Mouse (Mus musculus) stomach, embryonic 16.5 days (tissue): ENCODE data around the gene Rassf3. TPM values are rescaled to one million over a fixed set of nuclear protein-coding genes. Genes with fewer than 3 reads are reported as not detected.

ENCODE experiments used
- ATAC-seq: fragments of 200-750 bp; cut with Nextera tagmentation; 2 replicates; pipeline ENCODE4 v1.8.0; 2017; ENCODE audit warnings: moderate number of reproducible peaks, moderate TSS enrichment; ENCODE audit not compliant: insufficient read depth, low FRiP score
- H3K27ac ChIP-seq: fragments of 300-500 bp; sonication (generic); 2 replicates; pipeline ENCODE4 v1.5.1; 2014; ENCODE audit warnings: low read length
- H3K27me3 ChIP-seq: fragments of 300-500 bp; sonication (generic); 2 replicates; pipeline ENCODE4 v1.6.1; 2014; ENCODE audit warnings: low read length, control low read depth, mixed read lengths; ENCODE audit not compliant: control insufficient read depth, insufficient read depth
- H3K36me3 ChIP-seq: fragments of 300-500 bp; sonication (generic); 2 replicates; pipeline ENCODE4 v1.6.1; 2014; ENCODE audit warnings: low read length; ENCODE audit not compliant: control insufficient read depth, insufficient read depth
- H3K4me1 ChIP-seq: fragments of 300-500 bp; sonication (generic); 2 replicates; pipeline ENCODE4 v1.6.1; 2014; ENCODE audit warnings: low read length, control low read depth, mixed read lengths; ENCODE audit not compliant: control insufficient read depth, insufficient read depth
- H3K4me2 ChIP-seq: fragments of 300-500 bp; sonication (generic); 2 replicates; pipeline ENCODE4 v1.6.1; 2014; ENCODE audit warnings: low read depth, low read length, mixed read lengths
- H3K4me3 ChIP-seq: fragments of 300-500 bp; sonication (generic); replicated peaks from 2 replicates; pipeline ENCODE4 v1.5.1; 2014; ENCODE audit warnings: mild to moderate bottlenecking, low read length
- H3K9ac ChIP-seq: fragments of 300-500 bp; sonication (generic); 2 replicates; pipeline ENCODE4 v1.6.1; 2014; ENCODE audit warnings: low read length
- H3K9me3 ChIP-seq: fragments of 300-500 bp; sonication (generic); replicated peaks from 2 replicates; pipeline ENCODE4 v1.6.1; 2016; ENCODE audit warnings: low read length, control low read depth; ENCODE audit not compliant: control insufficient read depth
- WGBS: fragments of 180-500 bp; shearing (Covaris S2); extraction: QIAGEN DNeasy Blood & Tissue Kit; methylation state at CpG from one replicate; pipeline ENCODE4 v1.1.7; 2014; 5-methylcytosine and 5-hydroxymethylcytosine counted together
- polyA plus RNA-seq: library from polyadenylated mRNA; unstranded; fragments of >200 nt; fragmentation: Nextera tagmentation; extraction: Ambion mirVana; gene quantifications from 2 replicates; pipeline ENCODE4 v1.2.1, GENCODE M21; 2015

Rassf3 gene
- polyA plus RNA-seq, 1 experiment from 2014 or later: 22.0 TPM

DNA sequence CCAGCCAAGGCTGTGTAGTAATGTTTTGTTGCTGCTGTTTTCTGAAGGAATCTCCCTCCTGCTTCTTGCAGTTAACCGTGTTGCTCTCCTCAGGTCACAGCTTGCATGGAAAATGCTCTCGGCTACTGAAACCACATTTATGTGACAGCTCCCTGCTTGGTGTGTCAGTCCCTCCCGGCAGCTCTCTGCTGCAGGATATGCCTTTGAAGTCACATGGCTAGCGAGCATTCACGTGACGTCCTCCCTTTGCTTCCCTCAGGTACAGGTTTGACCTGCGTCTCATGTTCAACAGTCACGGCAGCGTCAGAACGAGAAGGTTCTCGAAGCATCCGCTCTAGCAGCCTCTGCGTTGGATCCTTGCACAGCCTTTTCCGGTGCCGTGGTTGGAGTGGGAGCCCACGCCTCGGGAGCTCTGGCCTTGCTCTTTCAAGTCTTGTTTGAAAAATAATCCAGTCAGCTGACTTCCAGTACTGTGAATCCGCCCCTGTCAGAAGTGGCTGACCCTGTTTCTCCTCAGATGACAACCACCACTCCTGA lies 81.3 kb downstream of the Rassf3 start:
- H3K36me3 ChIP-seq: peaks cover 10% of the 10 kb centered on the region
- no peaks in the 10 kb centered on the region for H3K9me3 ChIP-seq
- H3K4me2 ChIP-seq: no peak overlapping the region
- no peak for ATAC-seq
- H3K4me1 ChIP-seq: peaks cover 13% of the 10 kb centered on the region
- H3K27me3 ChIP-seq: no peaks in the 10 kb centered on the region
- no peak overlapping the region for H3K4me3 ChIP-seq
- WGBS: 77% methylated on average over 18 of the region's 18 CpGs
- H3K27ac ChIP-seq: no peak overlapping the region
- no peak overlapping the region for H3K9ac ChIP-seq

DNA sequence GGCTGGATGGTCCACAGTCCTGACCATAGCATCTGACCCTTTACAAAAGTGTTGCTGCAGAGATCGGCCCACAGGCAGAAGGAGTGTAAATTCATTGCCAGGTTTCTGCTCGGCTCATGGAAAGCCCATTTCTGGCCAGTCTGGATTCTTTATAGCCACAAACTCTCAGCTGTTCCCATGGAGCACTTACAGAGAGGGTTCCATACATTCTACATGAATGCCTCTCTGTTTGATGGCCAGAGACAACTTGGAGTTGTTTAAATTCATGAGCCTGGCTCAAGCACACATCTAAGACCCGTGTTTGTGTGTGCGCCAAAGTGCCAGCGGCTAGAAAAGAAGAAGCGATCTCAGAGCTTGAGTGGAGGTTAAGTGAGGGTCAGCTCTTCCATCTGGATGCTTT lies 81.9 kb downstream of the Rassf3 start:
- no peak overlapping the region for H3K9ac ChIP-seq
- no peak overlapping the region for H3K27ac ChIP-seq
- WGBS: 56% methylated on average over 6 of the region's 6 CpGs
- H3K9me3 ChIP-seq: no peaks in the 10 kb centered on the region
- H3K36me3 ChIP-seq: peaks cover 10% of the 10 kb centered on the region
- H3K4me3 ChIP-seq: no peak overlapping the region
- peaks cover 13% of the 10 kb centered on the region for H3K4me1 ChIP-seq
- no peak for ATAC-seq
- no peaks in the 10 kb centered on the region for H3K27me3 ChIP-seq
- H3K4me2 ChIP-seq: no peak overlapping the region

DNA sequence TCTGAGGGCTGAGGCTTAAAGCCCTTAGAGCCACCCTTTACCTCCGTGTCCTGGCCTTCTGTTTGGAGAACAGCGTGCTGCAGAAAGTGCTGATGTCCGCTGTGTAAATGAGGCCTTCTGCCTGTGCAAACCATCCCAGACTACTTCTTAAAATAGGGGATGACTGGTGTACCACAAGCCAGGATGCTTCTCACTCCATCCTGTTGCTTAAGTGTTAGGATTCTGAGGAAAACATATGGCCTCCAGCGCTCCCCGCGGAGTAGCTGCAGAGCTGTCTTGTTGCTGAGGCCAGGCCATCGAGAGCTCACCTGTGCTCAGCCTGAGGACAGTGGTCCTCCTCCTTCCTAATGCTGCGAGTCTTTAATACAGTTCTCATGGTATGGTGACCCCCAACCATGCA lies 84.2 kb downstream of the Rassf3 start:
- peaks cover 19% of the 10 kb centered on the region for H3K36me3 ChIP-seq
- H3K4me3 ChIP-seq: no peak overlapping the region
- no peak for ATAC-seq
- H3K27ac ChIP-seq: no peak overlapping the region
- no peaks in the 10 kb centered on the region for H3K9me3 ChIP-seq
- no peak overlapping the region for H3K9ac ChIP-seq
- WGBS: 94% methylated on average over 8 of the region's 8 CpGs
- H3K4me1 ChIP-seq: peaks cover 13% of the 10 kb centered on the region
- H3K27me3 ChIP-seq: no peaks in the 10 kb centered on the region
- H3K4me2 ChIP-seq: no peak overlapping the region

- Histone ChIP-seq H3K4me2 (no peak overlapping the region), H3K4me3 (no peak overlapping the region), H3K36me3 (peaks cover 15% of the 10 kb centered on the region; the same call in 1 of the 2 replicates), H3K9me3 (no peaks in the 10 kb centered on the region), H3K27me3 (no peaks in the 10 kb centered on the region), H3K27ac (no peak overlapping the region), H3K4me1 (peaks cover 13% of the 10 kb centered on the region), H3K9ac (no peak overlapping the region)
- WGBS: 76% methylated on average over 10 of the region's 10 CpGs
- ATAC-seq: no peak
Measured at GRCm38 (mm10) chr10:121390602-121391001, 85.5 kb downstream of the Rassf3 start.

GRCm38 (mm10) chr10:121386347-121386746 lies 89.8 kb downstream of the Rassf3 start:
- Histone ChIP-seq H3K4me2 (no peak overlapping the region), H3K4me3 (no peak overlapping the region), H3K36me3 (peaks cover 20% of the 10 kb centered on the region; the same call in 1 of the 2 replicates), H3K27ac (no peak overlapping the region), H3K9me3 (no peaks in the 10 kb centered on the region), H3K4me1 (no peaks in the 10 kb centered on the region), H3K9ac (no peak overlapping the region), H3K27me3 (no peaks in the 10 kb centered on the region)
- ATAC-seq: no peak
- WGBS: 41% methylated on average over 9 of the region's 9 CpGs

- no peaks in the 10 kb centered on the region for H3K4me1 ChIP-seq
- no peak overlapping the region for H3K4me3 ChIP-seq
- H3K27me3 ChIP-seq: no peaks in the 10 kb centered on the region
- ATAC-seq: no peak
- no peak overlapping the region for H3K4me2 ChIP-seq
- no peak overlapping the region for H3K9ac ChIP-seq
- peaks cover 21% of the 10 kb centered on the region; the same call in 1 of the 2 replicates for H3K36me3 ChIP-seq
- H3K9me3 ChIP-seq: no peaks in the 10 kb centered on the region
- WGBS: 76% methylated on average over 6 of the region's 6 CpGs
- H3K27ac ChIP-seq: no peak overlapping the region
Measured at GRCm38 (mm10) chr10:121385695-121386094, 90.5 kb downstream of the Rassf3 start.

GRCm38 (mm10) chr10:121384710-121385109 lies 91.4 kb downstream of the Rassf3 start:
- H3K4me2 ChIP-seq: no peak overlapping the region

DNA sequence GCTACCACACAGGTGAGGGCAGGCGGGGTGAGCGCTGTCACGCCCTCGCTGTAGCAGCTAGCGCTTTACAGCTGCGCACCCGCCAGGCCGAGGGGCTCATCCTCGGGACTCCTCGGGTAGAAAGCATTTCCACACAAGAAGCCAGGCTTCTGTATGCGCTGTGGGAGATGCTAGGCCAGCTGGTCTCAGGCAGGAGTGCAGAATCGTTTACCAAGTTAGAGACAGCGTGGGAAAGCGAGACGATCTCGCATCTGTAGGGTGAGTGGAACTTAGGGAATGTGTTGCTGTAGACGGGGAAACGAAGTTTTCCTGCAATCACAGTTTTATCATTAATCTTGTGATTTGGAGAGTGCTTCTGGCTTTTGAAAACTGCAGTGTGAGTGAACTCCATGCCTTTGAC lies 94.9 kb downstream of the Rassf3 start:
- Histone ChIP-seq H3K4me2 (no peak overlapping the region), H3K4me1 (no peaks in the 10 kb centered on the region), H3K9me3 (0 out of 2 replicates have a peak, but pooled peaks cover 3% of the 10 kb centered on the region), H3K9ac (no peak overlapping the region), H3K27me3 (no peaks in the 10 kb centered on the region), H3K27ac (no peak overlapping the region), H3K4me3 (no peak overlapping the region), H3K36me3 (peaks cover 36% of the 10 kb centered on the region)
- 73% methylated on average over 18 of the region's 18 CpGs for WGBS
- no peak for ATAC-seq

More at GRCm38 (mm10) chr10:121384710-121385109, 91.4 kb downstream of the Rassf3 start:
- no peaks in the 10 kb centered on the region for H3K27me3 ChIP-seq
- H3K4me1 ChIP-seq: no peaks in the 10 kb centered on the region
- H3K9ac ChIP-seq: no peak overlapping the region
- H3K36me3 ChIP-seq: peaks cover 23% of the 10 kb centered on the region; the same call in 1 of the 2 replicates
- H3K27ac ChIP-seq: no peak overlapping the region
- 83% methylated on average over 13 of the region's 13 CpGs for WGBS
- H3K9me3 ChIP-seq: no peaks in the 10 kb centered on the region
- ATAC-seq: peak; percentile 34; the same call in 1 of the 2 replicates
- H3K4me3 ChIP-seq: no peak overlapping the region

DNA sequence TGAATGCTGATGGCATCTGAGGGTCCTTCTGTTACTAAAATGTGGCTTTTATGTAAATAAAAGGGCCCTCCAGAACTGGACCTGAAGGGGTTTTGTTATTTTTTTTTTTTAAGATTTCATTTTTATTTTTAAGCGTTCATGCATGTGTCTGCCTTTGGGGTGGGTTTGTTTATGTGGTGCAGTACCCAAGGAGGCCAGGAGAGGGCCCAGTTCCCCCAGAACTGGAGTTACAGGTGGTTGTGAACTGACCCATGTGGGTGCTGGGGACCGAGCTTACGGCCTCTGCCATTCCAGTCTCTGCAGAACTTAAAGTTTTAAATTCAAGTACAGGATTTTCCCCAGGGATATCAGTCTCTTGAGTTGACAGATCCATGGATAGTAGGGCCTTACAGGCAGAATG lies 96.8 kb downstream of the Rassf3 start:
- Histone ChIP-seq H3K9me3 (0 out of 2 replicates have a peak, but pooled peaks cover 3% of the 10 kb centered on the region), H3K4me2 (no peak overlapping the region), H3K36me3 (peaks cover 36% of the 10 kb centered on the region), H3K4me3 (no peak overlapping the region), H3K27me3 (no peaks in the 10 kb centered on the region), H3K27ac (no peak overlapping the region), H3K4me1 (no peaks in the 10 kb centered on the region), H3K9ac (no peak overlapping the region)
- ATAC-seq: no peak
- 95% methylated on average over 3 of the region's 3 CpGs for WGBS
